Mouse (Mus musculus) heart, postnatal 0 days (tissue): ENCODE data around the gene Slc26a8.

Experiments used
- CTCF ChIP-seq: IDR thresholded peaks from 2 replicates; pipeline ENCODE4 v1.5.1; 2016; ENCODE audit warnings: antibody characterized with exemption, control low read depth, low read depth
- EP300 ChIP-seq: IDR thresholded peaks from 2 replicates; pipeline ENCODE4 v1.6.1; 2016; ENCODE audit warnings: antibody characterized with exemption, low read depth

GRCm38 (mm10) chr17:28696641-28697040, 6.6 kb upstream of the Slc26a8 start:
- TF ChIP-seq CTCF: no peak
- TF ChIP-seq EP300: no peak
